Mouse (Mus musculus): ENCODE results near the gene Bco1. TPM values are rescaled to one million over a fixed set of nuclear protein-coding genes. Genes with fewer than 3 reads are reported as not detected.

The Bco1 gene
- polyA plus RNA-seq, 1 experiment from 2014 or later, result 0.25 TPM

- Histone ChIP-seq H3K27ac (peak overlapping the region; percentile 83), H3K4me2 (replicated peaks) (peak overlapping the region; percentile 70), H3K4me1 (replicated peaks; ENCODE audit: control insufficient read depth, insufficient read depth, low read length) (peaks cover 20% of the 10 kb centered on the region), H3K9ac (peak overlapping the region; percentile 88), H3K36me3 (replicated peaks; ENCODE audit: control insufficient read depth, insufficient read depth) (no peaks in the 10 kb centered on the region), H3K27me3 (ENCODE audit: control insufficient read depth, insufficient read depth, low read length) (no peaks in the 10 kb centered on the region), H3K9me3 (ENCODE audit: control insufficient read depth, low read length) (no peaks in the 10 kb centered on the region), H3K4me3 (replicated peaks; ENCODE audit: low read length) (peak overlapping the region; percentile 94)
- peak; percentile 25 for DNase-seq (ENCODE audit: low spot score)
- 12% methylated on average over 33 of the region's 33 CpGs for WGBS
- no peak for ATAC-seq (ENCODE audit: low FRiP score)
Observed at GRCm38 (mm10) chr8:117156866-117157768, 61.5 kb downstream of the Bco1 start.

GRCm38 (mm10) chr8:117157769-117158091, 62.1 kb downstream of the Bco1 start:
- H3K9me3 ChIP-seq (ENCODE audit: control insufficient read depth, low read length), result no peaks in the 10 kb centered on the region
- H3K4me1 ChIP-seq (replicated peaks; ENCODE audit: control insufficient read depth, insufficient read depth, low read length), result peaks cover 20% of the 10 kb centered on the region
- ATAC-seq (ENCODE audit: low FRiP score) (peak; percentile 97), DNase-seq (ENCODE audit: low spot score) (peak; percentile 98)
- peak overlapping the region; percentile 94 for H3K4me3 ChIP-seq (replicated peaks; ENCODE audit: low read length)
- H3K9ac ChIP-seq, result peak overlapping the region; percentile 88
- H3K27me3 ChIP-seq (ENCODE audit: control insufficient read depth, insufficient read depth, low read length), result no peaks in the 10 kb centered on the region
- WGBS, result under 1% methylated on average over 25 of the region's 45 CpGs
- peak overlapping the region; percentile 83 for H3K27ac ChIP-seq
- no peaks in the 10 kb centered on the region for H3K36me3 ChIP-seq (replicated peaks; ENCODE audit: control insufficient read depth, insufficient read depth)
- peak overlapping the region; percentile 70 for H3K4me2 ChIP-seq (replicated peaks)

- under 1% methylated on average over 47 of the region's 65 CpGs for WGBS
- Histone ChIP-seq H3K9ac (peak within 1 kb of the TSS; percentile 88), H3K4me1 (replicated peaks; ENCODE audit: control insufficient read depth, insufficient read depth, low read length) (peaks cover 20% of the 10 kb centered on the region), H3K36me3 (replicated peaks; ENCODE audit: control insufficient read depth, insufficient read depth) (no peaks in the 10 kb centered on the region), H3K4me2 (replicated peaks) (peak within 1 kb of the TSS; percentile 70), H3K27ac (peak within 1 kb of the TSS; percentile 83), H3K9me3 (ENCODE audit: control insufficient read depth, low read length) (no peaks in the 10 kb centered on the region), H3K27me3 (ENCODE audit: control insufficient read depth, insufficient read depth, low read length) (no peaks in the 10 kb centered on the region), H3K4me3 (replicated peaks; ENCODE audit: low read length) (peak within 1 kb of the TSS; percentile 94)
- peak; percentile 33 for ATAC-seq (ENCODE audit: low FRiP score)
- DNase-seq (ENCODE audit: low spot score), result no peak
Observed at GRCm38 (mm10) chr8:117158135-117158761, 62.6 kb downstream of the Bco1 start, which contains the start of gene Gan. Gan (plus strand) TSS chr8:117158135.

GRCm38 (mm10) chr8:117159031-117159430, 63.4 kb downstream of the Bco1 start:
- whole genome bisulfite sequencing, result 66% methylated on average over 5 of the region's 5 CpGs
- DNase-seq (ENCODE audit: low spot score), result no peak
- H3K9me3 ChIP-seq (ENCODE audit: control insufficient read depth, low read length), result no peaks in the 10 kb centered on the region
- H3K4me3 ChIP-seq (replicated peaks; ENCODE audit: low read length), result peak overlapping the region; percentile 94
- H3K9ac ChIP-seq, result peak overlapping the region; percentile 88
- no peak for ATAC-seq (ENCODE audit: low FRiP score)
- H3K4me2 ChIP-seq (replicated peaks), result peak overlapping the region; percentile 70
- no peaks in the 10 kb centered on the region for H3K27me3 ChIP-seq (ENCODE audit: control insufficient read depth, insufficient read depth, low read length)
- no peaks in the 10 kb centered on the region for H3K36me3 ChIP-seq (replicated peaks; ENCODE audit: control insufficient read depth, insufficient read depth)
- no peak overlapping the region for H3K27ac ChIP-seq
- H3K4me1 ChIP-seq (replicated peaks; ENCODE audit: control insufficient read depth, insufficient read depth, low read length), result peaks cover 20% of the 10 kb centered on the region

GRCm38 (mm10) chr8:117164912-117165311, 69.3 kb downstream of the Bco1 start:
- Histone ChIP-seq H3K27me3 (ENCODE audit: control insufficient read depth, insufficient read depth, low read length) (no peaks in the 10 kb centered on the region), H3K36me3 (replicated peaks; ENCODE audit: control insufficient read depth, insufficient read depth) (no peaks in the 10 kb centered on the region; the same call in 1 of the 2 replicates), H3K9me3 (ENCODE audit: control insufficient read depth, low read length) (no peaks in the 10 kb centered on the region), H3K4me1 (replicated peaks; ENCODE audit: control insufficient read depth, insufficient read depth, low read length) (peaks cover 1% of the 10 kb centered on the region; the same call in 1 of the 2 replicates), H3K4me2 (replicated peaks) (no peak overlapping the region), H3K9ac (no peak overlapping the region), H3K4me3 (replicated peaks; ENCODE audit: low read length) (no peak overlapping the region), H3K27ac (no peak overlapping the region)
- WGBS, result 88% methylated on average over 4 of the region's 4 CpGs
- DNase-seq (ENCODE audit: low spot score) (no peak), ATAC-seq (ENCODE audit: low FRiP score) (no peak)

DNA sequence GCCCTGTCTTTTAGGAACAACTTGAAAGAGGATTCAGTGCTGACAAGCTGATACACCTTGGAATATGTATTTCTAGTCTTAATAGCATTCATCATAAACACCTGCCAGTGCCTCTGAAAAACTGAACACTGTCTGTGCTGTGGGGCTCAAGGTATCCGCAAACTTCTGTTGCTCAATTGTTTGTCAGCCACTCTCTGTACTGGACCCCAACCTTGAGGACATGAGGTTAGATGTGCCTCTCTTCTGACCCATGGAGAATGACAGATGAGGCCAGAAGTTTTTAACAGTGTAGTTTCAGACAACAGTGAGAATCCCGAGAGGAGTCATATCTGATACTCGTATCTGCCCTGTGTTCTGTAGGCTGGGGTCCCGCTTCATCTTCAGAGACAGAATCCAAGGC, 69.9 kb downstream of the Bco1 start:
- no peaks in the 10 kb centered on the region; the same call in 1 of the 2 replicates for H3K36me3 ChIP-seq (replicated peaks; ENCODE audit: control insufficient read depth, insufficient read depth)
- no peak overlapping the region for H3K9ac ChIP-seq
- H3K9me3 ChIP-seq (ENCODE audit: control insufficient read depth, low read length), result no peaks in the 10 kb centered on the region
- H3K4me2 ChIP-seq (replicated peaks), result no peak overlapping the region
- H3K27ac ChIP-seq, result no peak overlapping the region
- ATAC-seq (ENCODE audit: low FRiP score) (no peak), DNase-seq (ENCODE audit: low spot score) (no peak)
- H3K4me1 ChIP-seq (replicated peaks; ENCODE audit: control insufficient read depth, insufficient read depth, low read length), result no peaks in the 10 kb centered on the region
- 95% methylated on average over 4 of the region's 4 CpGs for WGBS
- no peak overlapping the region for H3K4me3 ChIP-seq (replicated peaks; ENCODE audit: low read length)
- no peaks in the 10 kb centered on the region for H3K27me3 ChIP-seq (ENCODE audit: control insufficient read depth, insufficient read depth, low read length)

GRCm38 (mm10) chr8:117166515-117166914, 70.9 kb downstream of the Bco1 start:
- H3K27me3 ChIP-seq (ENCODE audit: control insufficient read depth, insufficient read depth, low read length), result no peaks in the 10 kb centered on the region
- DNase-seq (ENCODE audit: low spot score), result no peak
- H3K36me3 ChIP-seq (replicated peaks; ENCODE audit: control insufficient read depth, insufficient read depth), result no peaks in the 10 kb centered on the region; the same call in 1 of the 2 replicates
- no peak overlapping the region for H3K9ac ChIP-seq
- H3K9me3 ChIP-seq (ENCODE audit: control insufficient read depth, low read length), result no peaks in the 10 kb centered on the region
- ATAC-seq (ENCODE audit: low FRiP score), result no peak
- H3K4me1 ChIP-seq (replicated peaks; ENCODE audit: control insufficient read depth, insufficient read depth, low read length), result no peaks in the 10 kb centered on the region
- no peak overlapping the region for H3K27ac ChIP-seq
- 92% methylated on average over 2 of the region's 2 CpGs for WGBS
- no peak overlapping the region for H3K4me2 ChIP-seq (replicated peaks)
- H3K4me3 ChIP-seq (replicated peaks; ENCODE audit: low read length), result no peak overlapping the region

DNA sequence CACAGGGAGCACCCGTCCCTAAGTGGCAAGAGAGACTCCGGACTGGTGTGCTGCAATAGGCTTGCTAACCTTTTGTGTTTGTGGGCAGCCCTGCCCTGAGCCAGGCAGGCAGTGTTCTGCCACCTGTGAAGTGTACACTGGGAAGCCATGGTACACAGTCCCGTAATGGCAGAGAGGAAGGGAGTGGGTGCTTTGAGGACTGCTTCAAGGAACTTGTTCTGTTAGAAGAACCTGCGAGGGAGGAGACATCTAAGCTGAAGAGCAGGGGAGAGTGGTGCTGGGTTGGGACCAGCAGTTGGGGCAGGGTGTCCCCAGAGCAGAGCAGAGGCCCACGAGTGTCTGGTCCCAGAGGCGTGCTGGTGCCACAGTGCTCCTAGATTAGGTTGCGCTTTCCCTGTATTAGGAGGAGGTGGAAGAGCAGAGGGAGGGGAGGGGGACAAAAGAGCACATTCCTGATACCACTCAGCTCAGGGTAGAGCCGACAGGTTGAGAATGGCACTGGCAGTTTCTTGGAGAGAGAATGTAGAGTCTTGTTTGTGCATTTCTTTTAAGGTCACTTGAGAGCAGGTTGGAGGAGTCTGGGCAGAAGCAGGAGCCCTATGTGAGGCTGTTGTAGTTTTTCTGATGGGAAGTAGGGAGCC, 71.7 kb downstream of the Bco1 start:
- H3K4me3 ChIP-seq (replicated peaks; ENCODE audit: low read length), result no peak overlapping the region
- H3K4me1 ChIP-seq (replicated peaks; ENCODE audit: control insufficient read depth, insufficient read depth, low read length), result no peaks in the 10 kb centered on the region
- no peaks in the 10 kb centered on the region for H3K27me3 ChIP-seq (ENCODE audit: control insufficient read depth, insufficient read depth, low read length)
- no peak for ATAC-seq (ENCODE audit: low FRiP score)
- no peaks in the 10 kb centered on the region; the same call in 1 of the 2 replicates for H3K36me3 ChIP-seq (replicated peaks; ENCODE audit: control insufficient read depth, insufficient read depth)
- WGBS, result 90% methylated on average over 8 of the region's 8 CpGs
- H3K4me2 ChIP-seq (replicated peaks), result no peak overlapping the region
- H3K9me3 ChIP-seq (ENCODE audit: control insufficient read depth, low read length), result no peaks in the 10 kb centered on the region
- no peak for DNase-seq (ENCODE audit: low spot score)
- H3K9ac ChIP-seq, result no peak overlapping the region
- no peak overlapping the region for H3K27ac ChIP-seq

GRCm38 (mm10) chr8:117168378-117168777, 72.7 kb downstream of the Bco1 start:
- H3K4me1 ChIP-seq (replicated peaks; ENCODE audit: control insufficient read depth, insufficient read depth, low read length), result no peaks in the 10 kb centered on the region
- DNase-seq (ENCODE audit: low spot score), result no peak
- WGBS, result 92% methylated on average over 9 of the region's 9 CpGs
- H3K9ac ChIP-seq, result no peak overlapping the region
- H3K4me3 ChIP-seq (replicated peaks; ENCODE audit: low read length), result no peak overlapping the region
- H3K36me3 ChIP-seq (replicated peaks; ENCODE audit: control insufficient read depth, insufficient read depth), result no peaks in the 10 kb centered on the region; the same call in 1 of the 2 replicates
- no peak for ATAC-seq (ENCODE audit: low FRiP score)
- no peak overlapping the region for H3K4me2 ChIP-seq (replicated peaks)
- H3K9me3 ChIP-seq (ENCODE audit: control insufficient read depth, low read length), result no peaks in the 10 kb centered on the region
- H3K27me3 ChIP-seq (ENCODE audit: control insufficient read depth, insufficient read depth, low read length), result no peaks in the 10 kb centered on the region
- no peak overlapping the region for H3K27ac ChIP-seq
